Mouse (Mus musculus) telencephalon, adult 2 months (tissue): ENCODE results near the gene Dchs1.
"Not testable (repeated sequence)": the region's sequence is repeated elsewhere in the genome, so short reads cannot be mapped to it uniquely, and the experiment has no call there.

Experiments used
- DNase-seq: peaks from one replicate; pipeline ENCODE4 v3.0.0-alpha.2; 2011; ENCODE audit warnings: low read depth, low spot score

The Dchs1 gene

DNA sequence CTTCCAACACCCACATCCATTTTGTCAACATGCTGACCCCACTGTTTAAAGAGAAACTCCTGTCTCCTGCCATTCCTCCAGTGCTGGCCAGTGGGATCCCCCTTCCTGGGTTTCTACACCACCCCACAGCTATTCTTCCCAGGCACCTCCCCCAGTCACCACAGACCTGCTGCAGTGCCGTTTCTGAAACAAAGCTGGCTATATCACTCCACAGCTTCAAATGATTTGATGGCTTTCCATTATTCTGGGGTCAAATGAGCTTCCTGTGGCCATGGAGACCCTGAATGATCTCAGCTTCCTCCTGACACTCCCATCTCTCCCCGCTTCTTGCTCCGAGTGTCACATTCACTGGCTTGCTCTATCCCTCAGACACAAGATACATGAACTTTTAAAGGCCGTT is 2.9 kb downstream of the Dchs1 start:
- no peak for DNase-seq

DNA sequence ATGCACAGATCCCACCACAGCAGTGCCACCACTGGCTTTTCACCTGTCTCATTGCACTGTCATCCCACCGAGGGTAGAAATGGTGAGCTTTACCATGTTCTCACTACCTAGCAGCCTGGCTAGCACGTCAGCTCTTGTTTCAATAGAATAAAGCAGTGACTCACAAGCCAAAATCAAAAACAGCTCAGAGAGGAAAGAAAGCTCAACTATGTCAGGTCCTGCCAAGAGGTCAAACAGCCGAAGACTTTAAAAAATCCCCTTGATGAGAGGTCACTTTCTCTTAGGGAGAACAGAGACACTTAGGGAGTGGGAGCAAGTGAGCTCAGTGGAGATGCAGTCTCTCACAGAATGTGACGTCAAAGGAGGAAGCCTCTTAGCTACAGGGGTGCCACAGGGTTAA is 3.6 kb downstream of the Dchs1 start:
- no peak for DNase-seq

DNA sequence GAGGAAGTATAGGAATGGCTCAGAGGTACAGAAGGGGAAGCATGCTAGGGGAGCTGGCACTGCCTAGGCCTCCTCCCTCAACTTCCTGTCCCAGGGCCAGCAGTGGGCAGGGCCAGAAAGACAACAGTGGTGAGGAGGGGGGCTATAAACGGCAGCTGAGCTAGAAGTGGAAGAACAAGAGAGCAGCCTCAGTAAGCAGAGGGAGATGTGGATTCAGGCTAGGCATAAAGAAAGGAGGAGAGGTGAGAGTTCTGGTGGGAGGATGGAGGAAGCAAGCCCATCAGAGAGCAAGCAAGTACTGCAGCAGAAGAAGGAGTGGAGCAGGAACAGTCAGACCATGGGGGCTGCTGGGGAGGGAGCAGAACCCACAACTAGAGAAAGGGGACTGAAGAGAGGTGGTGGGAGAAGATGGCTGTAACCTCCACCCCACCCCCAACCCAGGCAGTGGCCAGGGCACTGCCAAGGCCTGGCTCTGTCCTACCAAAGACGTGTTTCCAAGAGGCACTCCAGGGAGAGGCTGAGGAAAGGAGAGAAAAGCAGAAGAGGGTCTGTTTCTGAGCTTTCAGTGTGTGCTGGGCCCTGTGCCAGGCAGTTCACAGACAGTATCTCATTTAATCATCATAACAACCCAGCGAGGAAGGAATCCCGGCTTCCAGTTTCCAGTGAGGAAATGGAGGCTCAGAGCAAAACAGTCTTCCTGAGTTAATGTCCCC is 8.7 kb downstream of the Dchs1 start:
- no peak for DNase-seq

DNA sequence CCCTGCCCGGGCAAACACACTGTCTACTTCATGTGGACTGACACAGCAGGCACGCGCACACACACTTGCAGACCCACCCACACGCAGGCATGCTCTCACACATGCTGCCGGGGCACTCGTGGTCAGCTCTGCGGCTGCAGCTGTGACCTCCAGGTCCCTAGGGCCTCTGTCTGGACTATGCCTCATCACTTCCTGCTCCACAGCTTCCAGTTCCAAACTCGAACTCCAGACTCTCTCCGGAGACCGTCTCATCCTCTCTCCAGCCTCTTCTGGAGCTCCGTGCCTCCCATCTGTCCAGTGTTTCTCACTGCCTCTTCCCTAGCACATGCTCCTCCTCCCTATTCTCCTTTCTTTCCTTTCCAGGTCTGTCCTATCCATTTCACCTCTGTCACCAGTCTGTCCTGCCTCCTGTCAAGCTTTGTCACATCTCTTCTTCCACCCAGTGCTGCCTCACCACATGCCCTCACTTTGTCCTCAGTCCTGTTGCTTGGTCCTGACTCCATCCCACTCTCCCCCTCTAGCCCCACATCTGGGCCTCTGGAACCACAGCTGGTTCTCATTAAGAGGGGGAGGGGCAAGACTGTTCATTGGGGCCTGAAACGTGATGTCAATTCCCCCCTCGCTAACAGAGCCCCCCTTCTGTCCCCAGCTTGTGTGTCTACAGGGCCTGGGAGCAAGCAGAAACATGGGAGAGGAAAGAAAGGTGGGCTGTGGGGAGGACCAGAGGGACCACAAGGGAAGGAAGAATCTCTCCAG is 9.5 kb downstream of the Dchs1 start:
- no peak for DNase-seq

DNA sequence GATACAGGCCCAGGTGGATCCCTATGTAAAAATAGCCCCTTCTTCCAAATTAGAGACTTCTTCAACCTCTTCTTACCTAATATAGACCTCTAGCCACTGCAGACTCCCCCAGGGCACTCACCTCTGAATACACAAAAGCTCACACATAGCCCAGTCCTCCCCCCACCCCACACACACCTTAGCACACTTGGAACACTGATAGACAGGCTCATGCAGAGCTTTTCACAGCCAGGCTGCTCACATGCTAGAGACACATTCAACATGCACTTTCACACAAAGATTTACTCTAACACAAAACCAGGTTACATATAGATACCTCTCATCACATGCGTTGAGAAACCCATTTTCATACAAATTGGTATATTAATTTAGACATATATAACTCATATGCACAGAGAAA is 10.1 kb downstream of the Dchs1 start:
- DNase-seq = no peak

DNA sequence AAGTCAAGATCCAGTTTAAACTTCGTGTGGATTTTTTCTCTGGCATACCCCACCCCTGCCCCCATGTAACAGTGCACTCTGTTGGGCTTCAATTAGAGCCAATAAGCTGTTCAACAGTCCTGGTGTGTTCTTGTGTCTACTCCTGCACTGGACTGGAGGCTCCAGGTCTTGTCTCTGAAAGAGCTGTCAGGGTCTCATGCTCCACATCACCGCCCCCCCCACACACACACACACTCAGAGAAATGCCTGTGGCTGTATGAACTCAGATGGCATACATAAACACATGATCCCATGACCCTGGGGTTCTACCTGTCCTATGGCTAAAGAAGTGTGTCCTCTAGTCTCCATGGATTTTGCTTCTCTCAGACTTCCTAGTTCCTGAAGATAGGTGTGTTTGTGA is 11.4 kb downstream of the Dchs1 start:
- no peak for DNase-seq

DNA sequence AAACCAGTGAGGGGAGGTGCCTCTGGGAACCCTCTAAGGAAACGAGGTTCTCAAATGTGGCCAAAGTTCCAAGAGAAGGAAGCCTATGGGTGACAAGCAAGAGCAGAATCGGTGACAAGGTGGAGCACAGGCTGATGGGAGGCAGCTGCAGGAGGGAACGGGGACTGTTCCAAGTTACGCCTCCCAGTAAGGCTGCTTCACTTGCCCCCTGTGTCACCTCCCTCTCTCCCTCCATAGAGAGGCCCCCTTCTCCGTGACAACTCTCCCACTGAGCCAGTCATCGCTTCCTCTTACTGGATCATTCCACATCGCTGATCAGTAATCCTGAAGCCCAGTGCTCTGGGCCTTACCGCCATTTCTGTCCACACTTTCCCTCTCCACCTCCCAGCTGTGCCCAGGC is 12.8 kb downstream of the Dchs1 start:
- DNase-seq = no peak

DNA sequence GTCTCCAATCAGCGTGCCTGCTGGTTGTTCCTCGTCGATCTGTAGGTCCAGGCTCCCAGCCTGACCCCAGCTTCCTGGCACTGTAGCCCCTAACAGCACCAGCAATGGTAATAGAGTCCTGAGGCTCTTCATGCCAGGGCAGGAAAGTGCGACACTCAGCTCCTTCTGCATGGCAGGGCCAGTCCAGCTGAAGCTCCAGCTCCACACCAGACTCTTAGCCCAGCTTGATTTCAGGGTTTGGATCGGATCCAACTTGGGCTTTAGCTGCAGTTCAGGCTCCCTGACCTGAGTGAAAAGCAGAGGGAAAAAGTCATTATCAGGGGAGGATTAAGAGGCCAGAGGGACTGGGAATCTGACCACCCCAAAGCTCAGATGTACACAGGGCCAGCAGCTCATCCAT is 14.4 kb downstream of the Dchs1 start:
- no peak for DNase-seq

DNA sequence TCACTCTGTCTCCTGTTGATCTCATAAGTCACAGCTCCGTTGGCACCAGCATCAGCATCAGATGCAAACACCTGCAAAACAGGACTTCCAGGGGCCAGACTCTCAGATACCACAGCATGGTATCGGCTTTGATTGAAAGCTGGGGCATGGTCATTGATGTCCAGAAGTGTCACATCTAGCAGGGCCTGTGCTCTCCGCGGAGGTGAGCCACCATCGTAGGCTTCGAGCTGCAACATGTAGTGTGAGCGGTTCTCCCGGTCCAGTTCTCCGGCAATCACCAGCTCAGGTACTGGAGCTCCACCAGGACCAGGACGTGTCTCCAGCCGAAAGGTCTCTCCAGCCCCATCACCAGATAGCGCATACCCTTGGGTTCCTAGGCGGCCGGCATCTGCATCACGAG is 15.1 kb downstream of the Dchs1 start:
- DNase-seq = no peak

DNA sequence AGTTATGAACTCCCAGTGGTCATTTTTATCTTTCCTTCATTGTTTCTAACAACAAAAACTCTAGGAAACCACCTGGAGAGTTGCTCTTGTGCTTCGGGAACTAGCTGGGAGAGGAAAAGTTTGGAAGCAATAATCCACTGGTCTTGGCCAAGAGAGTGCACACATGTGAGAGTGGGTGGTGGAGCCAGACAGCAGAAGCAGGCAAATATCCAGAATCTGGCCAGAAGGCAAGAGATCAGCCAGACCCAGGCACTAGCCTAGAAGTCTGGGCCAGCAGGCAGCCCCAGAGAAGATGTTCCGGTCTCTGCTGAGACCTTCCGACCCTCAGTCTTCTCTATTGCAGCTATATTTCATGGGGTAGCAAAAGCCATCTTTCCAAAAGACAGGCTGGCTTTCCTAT is 17.5 kb downstream of the Dchs1 start:
- DNase-seq = no peak

DNA sequence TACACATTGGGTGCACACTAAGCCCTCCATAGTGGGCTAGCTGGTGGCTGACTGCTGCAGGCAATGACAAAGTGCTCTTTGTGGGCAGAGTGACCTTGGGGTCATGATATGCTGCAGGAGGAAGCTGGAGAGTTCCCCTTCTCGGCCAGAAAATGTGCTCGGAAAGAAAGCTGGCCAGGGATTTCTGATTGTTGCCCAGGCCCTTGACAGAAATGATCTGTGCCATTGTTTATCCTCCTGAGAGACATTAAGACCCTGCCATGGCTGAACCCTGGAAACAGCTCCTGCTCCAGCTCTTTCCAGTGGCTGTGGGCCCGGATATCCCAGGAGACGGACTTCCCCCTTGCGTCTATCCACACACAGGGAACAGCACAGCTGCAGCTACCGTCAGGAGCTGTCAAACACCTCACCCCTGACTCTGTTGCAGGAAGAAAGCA is 19.7 kb downstream of the Dchs1 start:
- no peak for DNase-seq

DNA sequence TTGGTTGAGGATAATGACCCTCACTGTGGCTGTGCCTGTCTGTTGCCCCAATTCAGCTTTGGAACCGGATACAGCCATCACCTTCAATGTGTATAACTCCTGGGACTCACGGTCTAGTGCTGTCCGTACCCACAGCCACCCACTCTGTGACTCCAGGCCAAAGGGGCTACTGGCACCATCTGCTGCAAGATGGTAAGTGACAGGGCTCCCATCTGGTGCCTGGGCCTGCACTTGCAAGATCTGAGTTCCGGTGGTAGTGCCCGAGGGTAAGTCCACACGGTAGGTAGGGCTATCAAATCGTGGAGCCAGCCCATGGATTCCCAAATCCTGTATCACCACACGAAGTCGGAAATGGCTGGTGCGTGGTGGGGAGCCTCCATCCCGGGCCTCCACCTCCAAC is 23.1 kb downstream of the Dchs1 start:
- DNase-seq = no peak

DNA sequence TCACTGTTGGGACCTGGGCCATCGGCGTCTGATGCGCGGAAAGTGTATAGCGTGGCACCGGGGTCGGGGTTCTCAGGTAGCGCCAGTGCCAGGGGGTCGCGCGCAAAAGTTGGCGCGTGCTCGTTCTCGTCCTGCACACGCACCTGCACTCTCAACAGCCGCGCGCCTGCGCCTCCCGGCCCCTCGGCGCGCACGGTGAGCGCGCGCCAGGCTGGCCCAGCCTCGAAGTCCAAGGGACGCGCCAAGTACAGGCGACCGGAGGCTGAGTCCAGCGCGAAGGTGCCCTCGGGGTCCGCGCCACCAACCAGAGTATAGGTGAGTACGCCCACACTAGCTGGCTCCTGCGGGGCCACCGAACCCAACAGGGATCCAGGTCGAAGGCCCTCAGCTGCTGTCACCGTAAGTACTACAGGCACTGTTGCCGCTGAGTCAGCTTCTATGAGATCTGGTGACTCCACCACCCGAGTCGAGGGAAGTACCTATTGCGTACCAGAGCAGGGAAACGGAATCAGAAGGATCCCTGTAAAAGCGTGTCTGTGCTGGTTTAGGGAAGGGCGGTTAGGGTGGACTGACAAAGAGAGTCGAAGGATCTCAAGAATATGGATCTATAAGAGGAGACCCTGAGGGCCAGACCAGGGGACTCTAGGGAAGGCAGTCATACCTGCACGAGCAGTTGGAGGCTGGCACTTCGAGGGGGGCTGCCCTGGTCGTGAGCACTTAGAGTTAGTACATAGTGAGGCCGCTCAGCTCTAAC is 24.8 kb downstream of the Dchs1 start:
- no peak for DNase-seq

DNA sequence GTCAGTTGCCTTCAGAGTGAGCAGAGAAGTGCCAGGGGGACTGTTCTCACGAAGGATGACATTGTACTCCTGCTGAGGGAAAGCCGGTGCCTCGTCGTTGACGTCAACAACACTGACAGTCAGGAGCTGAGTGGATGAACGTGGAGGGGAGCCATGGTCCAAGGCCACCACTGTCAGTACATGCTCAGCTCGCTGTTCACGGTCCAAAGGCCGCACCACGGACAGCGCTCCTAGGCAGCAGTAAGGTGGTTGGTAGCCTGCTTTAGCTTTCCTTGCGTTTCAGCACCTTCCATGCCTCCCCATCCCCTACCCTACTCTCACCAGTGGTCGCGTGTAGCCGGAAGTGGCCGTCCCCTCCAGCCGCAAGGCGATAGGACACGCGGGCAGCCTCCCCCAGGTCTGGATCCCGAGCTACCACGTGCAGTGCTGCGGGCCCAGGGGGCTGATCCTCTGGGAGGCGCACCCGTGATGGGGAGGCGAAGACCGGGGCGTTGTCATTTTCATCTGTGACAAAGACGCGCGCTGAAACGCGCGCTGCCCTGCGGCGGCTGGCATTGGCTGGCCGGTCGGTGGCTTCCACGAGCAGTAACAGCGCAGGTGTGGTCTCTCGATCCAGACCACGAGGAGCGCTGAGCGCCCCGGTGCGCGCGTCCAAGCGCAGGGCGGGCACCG is 25.5 kb downstream of the Dchs1 start:
- no peak for DNase-seq

DNA sequence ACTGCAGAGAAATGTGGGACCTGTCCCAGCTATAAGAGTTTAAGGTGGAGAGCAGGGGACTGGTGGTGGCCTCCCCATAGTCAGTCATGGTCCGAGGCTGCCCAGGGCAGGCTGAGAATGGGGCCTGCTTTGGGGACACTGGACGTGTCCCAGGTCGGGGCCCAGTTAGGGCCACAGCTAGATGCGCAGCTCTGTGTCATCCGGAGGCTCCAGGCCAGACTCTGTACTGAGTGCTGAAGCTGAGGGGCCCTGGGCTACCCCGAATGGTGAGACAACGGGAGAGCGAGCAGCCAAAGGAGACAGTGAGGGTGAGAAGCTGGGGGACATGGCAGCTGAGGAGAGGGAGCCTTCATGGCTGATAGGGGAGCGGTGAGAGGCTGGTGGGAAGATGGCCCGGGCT is 34.2 kb downstream of the Dchs1 start:
- no peak for DNase-seq

DNA sequence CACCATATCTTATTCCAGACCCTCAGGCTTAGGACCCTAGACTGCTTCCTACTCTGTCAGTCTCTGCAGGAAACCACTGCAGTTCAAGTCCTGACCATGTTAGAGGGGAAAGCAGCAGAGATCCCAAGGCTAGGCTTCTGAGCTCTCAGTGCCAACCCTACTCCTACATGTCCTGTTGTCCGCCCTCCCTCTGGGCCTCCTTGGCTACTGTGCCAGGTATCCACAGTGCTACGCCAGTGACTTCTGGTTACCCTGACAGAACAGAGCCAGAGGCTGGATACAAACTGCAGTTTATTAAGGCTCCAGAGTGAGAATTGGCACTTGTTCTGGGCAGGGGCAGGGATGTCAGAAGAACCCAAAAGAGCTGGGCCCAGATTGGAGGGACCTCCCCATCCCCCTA is 34.7 kb downstream of the Dchs1 start:
- no peak for DNase-seq

DNA sequence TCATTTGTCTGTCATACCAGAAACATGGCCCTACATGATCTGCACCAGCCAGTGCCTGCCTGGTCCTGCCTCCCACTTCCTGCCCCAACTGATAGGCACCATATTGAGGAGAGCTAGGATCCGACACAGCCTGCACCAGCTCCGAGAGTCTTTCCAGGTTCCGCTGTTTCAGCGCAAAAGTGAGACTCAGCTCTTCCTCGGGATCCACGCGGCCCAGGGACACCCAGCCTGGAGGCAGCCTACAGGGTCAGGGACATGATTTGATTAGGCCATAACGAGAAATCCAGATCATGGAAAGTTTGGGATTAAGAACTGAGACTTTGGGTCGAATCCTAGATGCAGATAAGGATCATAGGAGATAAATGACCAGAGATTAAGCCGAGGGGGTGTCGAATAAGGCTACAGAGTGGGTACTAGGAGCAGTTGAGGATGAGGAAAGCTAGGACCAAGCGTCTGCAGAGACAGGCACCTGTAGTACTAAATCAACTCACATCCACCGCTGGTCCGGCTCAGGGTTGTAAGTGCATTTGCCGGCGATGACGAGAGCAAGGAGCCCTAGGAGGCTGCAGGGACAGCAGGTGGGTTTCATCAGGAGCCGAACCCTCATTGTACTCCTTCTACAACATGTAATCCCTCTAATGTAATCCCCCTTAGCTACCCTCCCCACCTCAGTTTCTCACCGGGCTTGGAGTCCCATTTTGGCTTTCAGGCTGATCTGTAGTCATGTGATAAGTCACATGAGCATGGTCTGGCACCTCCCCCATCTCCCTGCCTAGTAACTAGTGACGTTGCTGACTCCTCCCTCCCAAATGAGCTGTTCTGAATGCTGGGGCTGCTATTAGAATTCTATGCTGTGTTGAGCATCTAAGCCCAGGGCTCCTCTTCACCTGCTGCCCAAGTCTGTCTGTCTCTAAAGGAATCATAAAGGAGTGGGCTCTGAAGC is 35.7 kb downstream of the Dchs1 start, which contains the start of gene Tpp1:
Gene Tpp1 (minus strand): TSS at position 745 of the 943 bp plus-strand sequence.
- peak; percentile 95 for DNase-seq

DNA sequence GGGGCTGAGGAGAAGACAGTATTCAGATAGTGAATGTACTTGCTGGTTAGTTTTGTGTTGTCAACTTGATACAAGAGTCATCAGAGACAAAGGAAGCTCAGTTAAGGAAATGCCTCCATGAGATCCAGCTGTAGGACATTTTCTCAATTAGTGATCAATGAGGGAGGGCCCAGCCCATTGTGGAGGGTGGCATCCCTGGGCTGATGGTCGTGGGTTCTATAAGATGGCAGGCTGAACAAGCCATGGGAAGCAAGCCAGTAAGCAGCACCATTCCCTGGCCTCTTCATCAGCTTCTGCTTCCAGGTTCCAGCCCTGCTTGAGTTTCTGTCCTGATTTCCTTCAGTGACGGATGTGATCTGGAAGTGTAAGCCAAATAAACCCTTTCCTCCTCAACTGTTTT is 39.7 kb downstream of the Dchs1 start:
- DNase-seq = no peak

DNA sequence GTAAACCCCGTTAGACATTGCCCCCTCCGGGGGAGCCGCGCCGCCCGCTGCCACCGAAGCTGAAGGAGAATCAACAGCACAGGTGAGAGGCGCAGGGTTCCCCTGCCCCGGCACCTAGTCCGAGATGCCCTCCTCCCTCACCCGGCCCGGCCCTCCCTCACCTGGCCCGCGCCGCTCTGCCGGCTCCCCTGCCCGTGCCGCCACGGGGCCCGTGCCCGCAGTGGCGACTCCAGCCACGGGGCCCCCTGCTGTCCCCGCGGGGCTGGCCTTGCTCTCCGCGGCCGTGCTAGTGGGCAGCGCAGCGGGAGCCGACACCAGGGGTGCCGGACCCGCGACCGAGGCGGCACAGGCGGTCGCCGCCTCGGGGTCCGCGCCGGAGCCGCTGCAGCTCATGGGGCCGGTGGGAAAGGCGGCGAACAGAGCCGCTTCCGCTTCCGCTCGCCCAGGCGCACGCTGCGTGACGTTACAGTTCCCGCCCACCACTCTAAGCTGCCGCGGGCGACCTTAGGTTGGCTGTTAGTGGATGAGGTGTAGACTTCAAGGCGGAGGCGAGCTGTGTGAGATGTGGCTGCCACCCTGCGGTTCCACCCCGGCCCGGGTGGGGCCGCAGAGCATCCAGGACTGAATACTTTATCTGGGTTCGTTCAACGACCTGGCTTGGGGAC is 43.4 kb downstream of the Dchs1 start, which contains the start of gene Taf10:
Gene Taf10 (minus strand): TSS at position 436 of the 665 bp plus-strand sequence.
- DNase-seq = peak; percentile 82

DNA sequence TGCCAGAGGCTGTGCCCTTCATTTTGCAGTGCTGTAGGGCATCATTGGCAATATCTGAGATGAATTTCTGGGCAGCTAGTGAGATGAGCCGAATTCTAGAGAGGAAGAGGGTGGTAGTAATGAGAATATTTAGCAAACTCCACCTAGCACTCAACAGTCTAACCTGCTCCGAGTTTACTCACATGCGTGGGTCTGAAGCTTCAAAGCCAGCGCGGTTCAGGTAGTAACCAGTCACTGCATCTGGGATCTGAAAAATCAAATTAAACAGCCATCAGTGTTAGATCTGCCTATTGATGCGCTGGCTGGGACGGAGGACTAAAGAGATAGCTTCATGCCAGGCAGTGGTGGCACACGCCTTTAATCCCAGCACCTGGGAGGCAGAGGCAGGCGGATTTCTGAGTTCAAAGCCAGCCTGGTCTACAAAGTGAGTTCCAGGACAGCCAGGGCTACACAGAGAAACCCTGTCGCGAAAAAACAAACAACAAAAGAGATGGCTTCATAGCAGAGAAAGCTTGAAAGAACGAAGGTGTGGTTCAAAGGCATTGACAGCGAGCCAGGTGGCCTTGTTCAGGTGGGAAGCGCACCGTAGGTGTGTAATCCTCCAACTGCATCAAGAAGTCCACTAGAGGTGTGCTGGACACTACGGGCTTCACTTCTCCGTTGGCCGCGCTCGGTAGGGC is 44.1 kb downstream of the Dchs1 start:
- DNase-seq = not testable (repeated sequence)
